Mouse (Mus musculus) CH12.LX (cell line): ENCODE results near the gene Dph2. TPM values are rescaled to one million over a fixed set of nuclear protein-coding genes. Genes with fewer than 3 reads are reported as not detected.

ENCODE experiments used
- DNase-seq: peaks from one replicate; pipeline ENCODE4 v3.0.0-alpha.2; 2013; ENCODE audit errors: extremely low read depth
- H3K27ac ChIP-seq: 2 replicates; pipeline ENCODE4 v1.5.1; 2012; ENCODE audit warnings: low read depth, mild to moderate bottlenecking, control low read depth, moderate library complexity; ENCODE audit not compliant: insufficient read depth
- H3K27me3 ChIP-seq: replicated peaks from 2 replicates; pipeline ENCODE3; 2012; ENCODE audit warnings: inconsistent platforms
- H3K36me3 ChIP-seq, 2 experiments: replicated peaks in 1 of 2; 2 replicates each; pipeline versions ENCODE3 to v1.6.1; 2012; ENCODE audit warnings: inconsistent platforms in 1 of 2, low read length in 1 of 2, mild to moderate bottlenecking in 1 of 2, mixed read lengths in 1 of 2, moderate library complexity in 1 of 2; ENCODE audit not compliant: control insufficient read depth in 1 of 2, insufficient read depth in 1 of 2
- H3K4me1 ChIP-seq, 2 experiments: 2 replicates each; pipeline ENCODE4 v1.6.1; 2012; ENCODE audit warnings: inconsistent platforms in 1 of 2, moderate library complexity in 1 of 2; ENCODE audit not compliant: insufficient read depth in 2 of 2, control insufficient read depth in 1 of 2
- H3K4me2 ChIP-seq: 2 replicates; pipeline ENCODE4 v1.6.1; 2012; ENCODE audit warnings: low read depth, mild to moderate bottlenecking, control low read depth; ENCODE audit not compliant: poor library complexity, insufficient read depth, severe bottlenecking
- H3K4me3 ChIP-seq, 3 experiments: fragments of 150-350 bp in 1 of 3; sonication (generic) in 1 of 3; replicated peaks in 1 of 3; 2 replicates each; pipeline versions ENCODE3 to v1.5.1; 2011 to 2012; ENCODE audit warnings: low read depth in 2 of 3, low read length in 2 of 3, mild to moderate bottlenecking in 2 of 3, moderate library complexity in 2 of 3, control low read depth in 1 of 3, improper control_type of control experiment in 1 of 3, inconsistent platforms in 1 of 3, mixed read lengths in 1 of 3; ENCODE audit not compliant: poor library complexity in 1 of 3
- H3K79me2 ChIP-seq: replicated peaks from 2 replicates; pipeline ENCODE4 v1.6.1; 2012; ENCODE audit warnings: mild to moderate bottlenecking, moderate library complexity; ENCODE audit not compliant: control insufficient read depth, poor library complexity, insufficient read depth, severe bottlenecking; ENCODE audit errors: extremely low read depth
- H3K9ac ChIP-seq: 2 replicates; pipeline ENCODE4 v1.6.1; 2012; ENCODE audit warnings: low read depth, mild to moderate bottlenecking, control low read depth, moderate library complexity; ENCODE audit not compliant: insufficient read depth
- H3K9me3 ChIP-seq: replicated peaks from 2 replicates; pipeline ENCODE3; 2012; ENCODE audit warnings: low read length, inconsistent platforms, mixed read lengths
- BHLHE40 ChIP-seq: IDR thresholded peaks from 2 replicates; pipeline ENCODE4 v1.6.1; 2011; ENCODE audit warnings: mild to moderate bottlenecking, low read depth, low read length, improper control_type of control experiment
- CHD2 ChIP-seq: IDR thresholded peaks from 2 replicates; pipeline ENCODE4 v1.6.1; 2011; ENCODE audit warnings: low read length, improper control_type of control experiment
- E2F4 ChIP-seq: IDR thresholded peaks from 2 replicates; pipeline ENCODE4 v1.6.1; 2011; ENCODE audit warnings: low read depth, low read length, improper control_type of control experiment; ENCODE audit not compliant: insufficient replicate concordance
- ELF1 ChIP-seq: IDR thresholded peaks from 2 replicates; pipeline ENCODE4 v1.6.1; 2014; ENCODE audit warnings: low read depth, mild to moderate bottlenecking, inconsistent platforms, low read length, improper control_type of control experiment
- EP300 ChIP-seq: IDR thresholded peaks from 2 replicates; pipeline ENCODE4 v1.6.1; 2011; ENCODE audit warnings: low read length, improper control_type of control experiment
- ETS1 ChIP-seq: conservative IDR thresholded peaks from 2 replicates; pipeline ENCODE4 v1.6.1; 2012; ENCODE audit warnings: low read depth, mild to moderate bottlenecking, inconsistent platforms, low read length, improper control_type of control experiment, moderate library complexity
- GABPA ChIP-seq: IDR thresholded peaks from 2 replicates; pipeline ENCODE4 v1.6.1; 2012; ENCODE audit warnings: low read depth, low read length, improper control_type of control experiment, inconsistent platforms; ENCODE audit not compliant: insufficient replicate concordance
- IRF4 ChIP-seq: IDR thresholded peaks from 2 replicates; pipeline ENCODE4 v1.6.1; 2014; ENCODE audit warnings: low read depth, mild to moderate bottlenecking, inconsistent platforms, low read length, improper control_type of control experiment
- KAT2A ChIP-seq: IDR thresholded peaks from 2 replicates; pipeline ENCODE4 v1.6.1; 2012; ENCODE audit warnings: low read length, improper control_type of control experiment, inconsistent platforms; ENCODE audit not compliant: insufficient replicate concordance
- MAX ChIP-seq: IDR thresholded peaks from 2 replicates; pipeline ENCODE4 v1.6.1; 2011; ENCODE audit warnings: low read length, improper control_type of control experiment
- MXI1 ChIP-seq: IDR thresholded peaks from 2 replicates; pipeline ENCODE4 v1.6.1; 2011; ENCODE audit warnings: mild to moderate bottlenecking, low read depth, low read length, improper control_type of control experiment
- PAX5 ChIP-seq: IDR thresholded peaks from 2 replicates; pipeline ENCODE4 v1.6.1; 2012; ENCODE audit warnings: low read length, inconsistent platforms, mixed read lengths
- POLR2AphosphoS2 ChIP-seq: IDR thresholded peaks from 2 replicates; pipeline ENCODE4 v1.6.1; 2011; ENCODE audit warnings: low read depth, low read length, improper control_type of control experiment
- RAD21 ChIP-seq: IDR thresholded peaks from 2 replicates; pipeline ENCODE4 v1.6.1; 2011; ENCODE audit warnings: low read depth, mild to moderate bottlenecking, low read length, improper control_type of control experiment, moderate library complexity
- SMC3 ChIP-seq: IDR thresholded peaks from 2 replicates; pipeline ENCODE4 v1.6.1; 2011; ENCODE audit warnings: low read depth, low read length, improper control_type of control experiment
- TBP ChIP-seq: conservative IDR thresholded peaks from 2 replicates; pipeline ENCODE4 v1.6.1; 2011; ENCODE audit warnings: low read depth, low read length, improper control_type of control experiment
- TCF12 ChIP-seq: IDR thresholded peaks from 2 replicates; pipeline ENCODE4 v1.6.1; 2014; ENCODE audit warnings: low read depth, mild to moderate bottlenecking, inconsistent platforms, low read length, improper control_type of control experiment
- UBTF ChIP-seq: IDR thresholded peaks from 2 replicates; pipeline ENCODE4 v1.6.1; 2012; ENCODE audit warnings: low read depth, mild to moderate bottlenecking, inconsistent platforms, low read length, improper control_type of control experiment, moderate library complexity
- ZNF384 ChIP-seq: IDR thresholded peaks from 2 replicates; pipeline ENCODE4 v1.6.1; 2012; ENCODE audit warnings: low read depth, low read length, improper control_type of control experiment, inconsistent platforms
- dilution Hi-C: fragments of 300-500 bp; cut with MboI; formaldehyde crosslinking; loops from 2 replicates; pipeline ENCODE4 v1.14.3; 2020; ENCODE audit warnings: low sequenced_read_pairs; ENCODE audit not compliant: extremely low pct_unique_long_range_greater_than_20kb, extremely low pct_ligation_motif_present
- in situ Hi-C: fragments of 300-500 bp; cut with MboI; formaldehyde crosslinking; loops from 3 replicates; pipeline ENCODE4 v1.14.3; 2019; ENCODE audit warnings: low sequenced_read_pairs, low pct_ligation_motif_present, low pct_unique_long_range_greater_than_20kb, mixed read lengths
- polyA plus RNA-seq: library from polyadenylated mRNA; unstranded; fragments of >175 nt; gene quantifications from 2 replicates; pipeline ENCODE4 v1.2.1, GENCODE M21; 2012; ENCODE audit warnings: low read depth; ENCODE audit not compliant: insufficient read length
- total RNA-seq, 2 experiments: library from RNA; depleted of rRNA; stranded (reverse); fragments of 300-350 nt in 1 of 2; fragments of >200 nt in 1 of 2; gene quantifications; 2 replicates each; pipeline ENCODE4 v1.2.3; 2012 to 2014

The Dph2 gene
- total and polyA plus RNA-seq, 3 experiments: 19.8 to 21.5 (median 20.8) TPM

GRCm38 (mm10) chr4:117845316-117845715, 46.5 kb downstream of the Dph2 start:
- no peaks in the 10 kb centered on the region for H3K79me2 ChIP-seq
- H3K27me3 ChIP-seq: no peaks in the 10 kb centered on the region
- H3K9me3 ChIP-seq: no peaks in the 10 kb centered on the region
- no peak overlapping the region for H3K27ac ChIP-seq
- TF ChIP-seq BHLHE40 (0 out of 2 replicates have a peak, but pooled peaks have one; percentile 22), ZNF384 (no peak)
- no peak overlapping the region for H3K4me2 ChIP-seq
- H3K4me1 ChIP-seq: peaks cover 0 to 10% of the 10 kb centered on the region in 2 experiments; a peak in 2 of 4 replicates
- in situ Hi-C loops: loop anchor here (25.0 kb wide), 1 partner anchor 242 kb away; no protein-coding TSS in a partner anchor
- no peak overlapping the region for H3K4me3 ChIP-seq
- dilution Hi-C loops: no loop called here
- no peak for DNase-seq
- peaks cover 27 to 86% of the 10 kb centered on the region in 2 experiments for H3K36me3 ChIP-seq
- no peak overlapping the region for H3K9ac ChIP-seq

DNA sequence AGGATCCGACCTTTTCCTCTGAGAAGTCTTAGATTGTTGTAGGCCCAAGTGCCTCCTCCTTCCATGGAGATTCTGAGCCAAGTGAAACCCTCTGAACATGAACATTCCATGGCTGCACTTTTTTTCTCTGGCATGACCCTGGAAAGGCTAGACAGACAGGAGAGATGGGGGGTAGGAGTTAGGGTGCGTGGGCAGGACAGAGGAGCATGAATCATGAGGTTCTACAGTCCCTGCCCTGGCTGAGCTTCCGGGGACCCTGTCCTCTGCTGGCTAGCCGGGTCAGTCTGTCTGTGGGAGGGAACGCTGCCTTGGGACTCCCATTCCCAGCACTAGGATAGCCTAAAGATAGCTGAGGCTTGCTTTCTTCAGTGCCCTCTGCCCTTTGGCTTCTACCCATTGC, 47.4 kb downstream of the Dph2 start:
- TF ChIP-seq MXI1 (no peak), RAD21 (no peak), GABPA (no peak), EP300 (no peak), MAX (no peak), UBTF (no peak), CHD2 (no peak), PAX5 (no peak), TCF12 (no peak), POLR2AphosphoS2 (no peak), ZNF384 (no peak), ELF1 (no peak), IRF4 (no peak), ETS1 (no peak), KAT2A (no peak), TBP (no peak), E2F4 (no peak), SMC3 (no peak)
- Histone ChIP-seq H3K4me3 (no peak overlapping the region), H3K27ac (no peak overlapping the region), H3K4me1 (peaks cover 0 to 10% of the 10 kb centered on the region in 2 experiments; a peak in 2 of 4 replicates), H3K9me3 (no peaks in the 10 kb centered on the region), H3K36me3 (peaks cover 27 to 84% of the 10 kb centered on the region in 2 experiments), H3K79me2 (no peaks in the 10 kb centered on the region), H3K4me2 (no peak overlapping the region), H3K9ac (no peak overlapping the region), H3K27me3 (no peaks in the 10 kb centered on the region)
- in situ Hi-C loops: loop anchor here (25.0 kb wide), 1 partner anchor 243 kb away; no protein-coding TSS in a partner anchor
- dilution Hi-C loops: no loop called here
- DNase-seq: no peak
